Mouse (Mus musculus) erythroblast, adult 5-6 weeks (primary cell): ENCODE measurements around the gene Fktn. TPM values are rescaled to one million over a fixed set of nuclear protein-coding genes. Genes with fewer than 3 reads are reported as not detected.
"Not testable (repeated sequence)": the region's sequence is repeated elsewhere in the genome, so short reads cannot be mapped to it uniquely, and the experiment has no call there.

ENCODE experiments used
- ATAC-seq: replicated peaks from 2 replicates; pipeline ENCODE4 v1.8.0; 2016; ENCODE audit warnings: moderate number of reproducible peaks, mild to moderate bottlenecking, moderate TSS enrichment, inconsistent platforms; ENCODE audit not compliant: poor library complexity, low FRiP score, severe bottlenecking
- total RNA-seq, 2 experiments: library from RNA; stranded (forward) in 1 of 2; stranded (reverse) in 1 of 2; fragments of 150-400 nt in 1 of 2; fragments of 200-764, 138-1000 nt in 1 of 2; gene quantifications; 2 replicates each; pipeline versions ENCODE4 v1.2.3 to v1.2.4; 2015 to 2017; ENCODE audit warnings: low replicate concordance in 2 of 2

Fktn gene
- total RNA-seq (2015; ENCODE audit: low replicate concordance) (0.21 and 2.9 TPM in 2 replicates), total RNA-seq (2017; ENCODE audit: low replicate concordance) (0.85 and 1.8 TPM in 2 replicates)

DNA sequence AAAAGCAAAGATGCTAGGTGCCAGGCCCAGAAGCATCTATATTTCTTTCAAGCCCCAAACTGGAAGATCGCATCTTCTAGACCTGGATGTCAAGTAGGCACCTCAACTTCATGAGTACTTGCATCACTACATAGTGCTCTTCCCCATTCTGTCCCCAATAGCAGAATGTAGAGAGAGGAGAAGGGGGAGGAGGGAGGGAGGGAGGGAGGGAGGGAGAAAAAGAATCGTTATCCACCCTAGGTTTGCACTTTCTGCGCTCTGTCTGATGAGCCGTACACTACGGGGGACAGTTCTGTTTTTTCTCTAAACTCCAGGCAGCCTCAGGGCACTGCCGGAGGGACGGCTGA lies at the start of gene Fktn:
Gene Fktn, plus strand, starts transcription at position 295 of the 347 bp plus-strand sequence.
- ATAC-seq = no peak

DNA sequence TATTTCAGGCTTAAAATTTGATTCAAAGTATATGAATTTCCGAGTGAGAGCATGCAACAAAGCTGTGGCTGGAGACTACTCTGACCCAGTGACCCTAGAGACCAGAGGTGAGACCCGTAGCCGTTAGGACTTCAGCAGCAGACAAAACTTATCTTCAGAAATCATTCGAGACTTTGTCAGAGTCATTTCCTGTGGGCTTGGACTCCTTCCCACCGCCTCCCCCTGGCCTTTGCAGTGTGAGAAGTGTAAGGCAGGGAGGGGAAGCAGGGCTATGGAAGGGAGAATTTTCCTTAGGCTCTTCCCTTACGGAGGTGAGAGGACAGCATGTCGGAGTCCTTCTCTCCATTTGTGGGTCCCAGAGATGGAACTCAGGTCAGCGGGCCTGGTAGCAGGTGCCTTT lies 31.7 kb upstream of the Fktn start:
- ATAC-seq = no peak

DNA sequence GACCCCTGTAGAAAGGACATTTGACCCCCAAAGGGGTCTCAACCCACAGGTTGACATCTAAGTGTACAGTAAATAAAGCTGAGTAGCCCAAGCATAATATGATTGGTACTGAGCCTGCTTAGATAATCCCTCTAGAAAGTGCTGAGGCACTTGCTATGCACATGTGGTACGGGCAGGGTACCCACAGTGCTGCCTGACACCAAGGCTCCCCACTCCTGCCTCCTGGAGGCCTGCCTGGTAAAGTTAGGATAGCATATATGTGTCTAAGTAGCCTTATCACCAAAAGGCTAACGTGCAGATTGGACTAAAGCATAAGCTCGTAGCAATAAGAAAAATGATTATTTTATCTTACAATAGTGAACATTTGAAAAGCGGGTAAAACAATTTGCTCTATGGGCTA lies 24.8 kb upstream of the Fktn start:
- ATAC-seq = no peak

DNA sequence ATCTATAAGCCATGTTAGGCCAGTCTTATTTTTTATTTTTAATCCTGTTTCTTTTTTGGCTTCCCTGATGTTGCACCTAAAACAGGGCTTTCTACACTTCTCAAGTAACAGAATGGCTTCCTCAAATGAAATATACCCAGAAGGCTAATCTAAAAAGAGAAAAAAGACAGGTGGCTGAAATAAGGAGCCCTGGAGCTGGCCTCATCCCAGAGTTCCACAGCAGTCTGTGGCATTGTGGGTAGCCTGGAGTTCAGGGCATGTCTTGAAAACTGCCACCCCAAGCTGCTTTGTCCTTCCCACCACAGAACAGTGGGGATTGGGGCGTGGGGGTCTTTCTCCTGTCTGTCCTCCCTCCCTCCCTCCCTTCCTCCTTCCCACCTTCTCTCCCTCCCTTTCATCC lies 22.4 kb upstream of the Fktn start:
- no peak for ATAC-seq

DNA sequence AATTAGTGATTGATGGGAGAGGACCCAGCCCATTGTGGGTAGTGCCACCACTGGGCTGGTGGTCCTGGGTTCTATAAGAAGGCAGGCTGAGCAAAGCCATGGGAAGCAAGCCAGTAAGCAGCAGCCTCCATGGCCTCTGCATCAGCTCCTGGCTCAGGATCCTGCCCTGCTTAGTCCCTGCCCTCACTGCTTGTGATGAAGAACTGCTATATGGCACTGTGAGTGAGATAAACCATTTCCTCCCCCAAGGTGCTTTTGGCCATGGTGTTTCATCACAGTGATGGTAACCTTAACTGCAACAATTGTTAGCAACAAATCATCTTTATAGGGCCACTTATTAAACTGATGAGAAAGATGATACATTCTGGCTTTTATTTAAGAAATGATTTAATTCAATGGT lies 4.6 kb upstream of the Fktn start:
- not testable (repeated sequence) for ATAC-seq

DNA sequence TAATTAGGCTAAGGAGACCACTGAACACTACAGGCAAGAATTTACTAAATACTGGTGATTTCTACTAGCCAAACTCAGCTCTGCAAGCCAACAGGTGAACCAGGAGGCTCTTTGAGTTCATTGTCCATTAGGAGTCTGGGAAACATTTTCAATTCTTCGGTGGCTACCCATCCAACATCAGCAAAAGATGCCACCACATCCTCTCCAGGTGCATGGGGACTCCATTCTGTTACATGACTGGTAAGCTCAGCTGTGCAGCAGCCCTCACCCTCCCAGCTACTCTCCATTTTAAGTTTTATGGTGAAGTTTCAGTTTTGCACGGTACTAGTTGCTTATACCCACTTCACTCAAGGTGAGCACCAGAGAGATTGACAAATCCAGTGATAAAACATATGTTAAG lies 3.8 kb upstream of the Fktn start:
- ATAC-seq = no peak

DNA sequence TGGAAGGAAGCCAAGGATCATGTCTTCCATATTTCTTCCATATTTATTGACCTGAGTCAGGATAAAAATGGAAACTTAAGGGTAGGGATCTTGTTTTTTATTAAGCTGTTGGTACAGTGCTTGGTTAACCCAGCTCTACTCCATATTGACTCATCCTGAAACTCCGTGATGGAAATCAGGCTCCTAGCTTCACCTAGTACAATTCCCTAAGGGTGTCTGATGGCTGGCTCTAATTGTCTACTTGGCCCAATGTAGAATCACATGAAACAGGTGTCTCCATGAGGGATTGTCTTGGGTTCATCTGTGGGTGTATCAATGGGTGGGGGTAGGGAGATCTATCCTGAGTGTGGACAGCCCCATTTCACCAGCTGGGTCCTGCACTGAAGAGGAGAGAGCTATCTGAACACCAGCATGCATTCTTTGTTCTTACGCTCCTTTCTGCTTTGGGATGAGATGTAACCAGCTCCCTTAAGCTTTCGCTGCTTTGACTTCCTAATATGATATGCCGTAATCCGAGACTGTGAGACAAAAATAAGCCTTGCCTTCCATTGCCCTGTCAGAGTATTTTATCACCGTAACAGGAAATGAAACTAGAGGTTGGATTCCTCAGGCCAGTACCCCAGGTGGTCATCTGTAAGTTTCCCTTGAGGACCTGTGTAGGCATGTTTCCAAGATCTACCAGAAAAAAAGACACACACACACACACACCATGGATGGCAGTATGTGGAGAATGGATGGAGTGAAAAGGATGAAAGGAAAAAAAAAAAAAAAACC lies 3.1 kb upstream of the Fktn start:
- no peak for ATAC-seq

DNA sequence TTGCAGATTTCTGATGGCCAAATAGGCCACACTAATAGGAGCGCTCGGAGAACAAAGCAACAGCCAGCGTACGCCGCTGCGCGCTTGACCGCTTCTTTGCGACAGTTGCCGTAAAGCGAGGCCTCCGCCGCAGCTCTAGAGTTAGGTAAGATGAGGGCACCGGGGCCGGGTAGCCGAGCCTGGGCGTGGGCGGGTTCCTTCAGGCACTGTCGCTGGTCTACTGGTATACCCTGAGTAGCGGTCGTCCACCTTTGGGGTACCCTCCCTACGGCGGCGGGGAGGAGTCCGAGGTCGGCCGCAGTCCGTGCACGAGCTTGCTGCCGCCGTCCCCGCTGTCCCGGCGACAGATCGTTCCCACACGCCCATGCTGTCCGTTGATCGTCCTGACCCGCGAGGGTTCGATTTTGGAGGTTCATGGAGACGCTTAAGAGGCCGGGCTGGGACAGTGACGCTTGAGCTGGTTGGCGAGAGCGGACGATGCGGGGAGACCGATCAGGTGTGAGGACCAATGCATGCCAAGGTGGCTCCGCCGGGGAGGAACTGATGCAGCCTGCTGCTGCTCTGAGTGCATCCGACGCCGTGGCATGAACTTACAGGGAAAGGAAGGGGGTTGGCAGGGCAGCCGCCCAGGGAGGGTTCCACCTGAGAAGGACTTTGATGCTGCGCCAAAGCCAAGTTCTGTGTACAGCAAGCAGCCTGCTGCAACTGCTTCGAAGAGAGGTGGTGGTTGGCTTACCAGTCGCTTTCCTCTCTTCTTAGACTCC lies 435 bp downstream of the Fktn start:
- peak; percentile 87 for ATAC-seq

DNA sequence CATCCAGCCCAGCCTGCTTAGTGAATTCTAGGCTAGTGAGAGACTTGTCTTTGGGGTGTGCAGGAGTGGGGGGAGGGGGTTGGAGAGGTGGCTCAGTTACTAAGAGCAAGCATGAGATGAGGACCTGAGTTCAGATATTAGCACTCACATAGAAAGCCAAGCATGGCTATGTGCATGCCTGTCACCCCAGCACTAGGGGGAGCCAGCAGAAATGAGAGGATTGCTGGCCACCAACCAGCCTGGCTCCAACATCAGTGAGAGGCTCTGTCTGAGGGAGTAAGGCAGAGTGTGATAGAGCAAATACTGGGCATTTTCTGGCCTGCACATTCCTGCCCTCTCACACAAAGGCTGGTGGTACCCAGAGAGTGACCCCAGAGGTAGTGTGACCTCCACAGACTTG lies 2.2 kb downstream of the Fktn start:
- ATAC-seq = no peak

DNA sequence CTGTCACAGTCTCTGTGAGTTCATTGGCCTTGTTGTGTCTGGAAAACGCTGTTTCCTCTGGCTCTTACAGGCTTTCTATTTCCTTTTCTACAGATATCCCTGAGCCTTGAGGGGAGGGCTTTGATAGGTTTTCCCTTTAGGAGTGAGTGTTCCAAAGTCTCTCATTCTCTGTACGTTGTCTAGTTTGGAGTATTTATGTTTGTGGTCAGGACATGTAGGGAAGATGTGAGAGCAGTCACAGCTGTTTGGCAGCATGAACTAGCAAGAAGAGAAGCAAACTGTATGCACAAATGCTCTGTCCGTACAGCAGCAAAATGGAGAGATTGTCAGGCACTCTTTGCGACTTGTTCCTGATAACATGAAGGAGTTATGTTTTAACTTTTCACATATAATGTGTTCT lies 3.7 kb downstream of the Fktn start:
- no peak for ATAC-seq

DNA sequence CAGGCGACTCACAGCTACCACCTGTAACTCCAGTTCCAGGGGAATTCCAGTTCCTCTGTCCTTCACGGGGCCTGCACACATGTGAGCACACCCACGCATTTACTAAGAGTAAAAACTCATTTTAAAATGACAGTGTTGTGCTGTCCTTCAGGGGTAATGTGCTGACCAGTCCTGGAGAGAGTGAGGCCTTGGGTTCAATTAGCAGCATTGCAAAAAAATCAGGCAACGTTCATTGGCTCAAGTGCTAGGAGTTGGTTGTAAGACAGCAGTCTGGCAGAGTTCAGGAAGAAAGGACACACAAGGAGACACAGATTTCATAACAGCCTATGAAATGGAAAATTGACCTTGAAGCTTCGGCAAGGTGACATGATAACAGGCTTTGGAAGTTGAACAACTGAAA lies 4.5 kb downstream of the Fktn start:
- ATAC-seq = no peak

DNA sequence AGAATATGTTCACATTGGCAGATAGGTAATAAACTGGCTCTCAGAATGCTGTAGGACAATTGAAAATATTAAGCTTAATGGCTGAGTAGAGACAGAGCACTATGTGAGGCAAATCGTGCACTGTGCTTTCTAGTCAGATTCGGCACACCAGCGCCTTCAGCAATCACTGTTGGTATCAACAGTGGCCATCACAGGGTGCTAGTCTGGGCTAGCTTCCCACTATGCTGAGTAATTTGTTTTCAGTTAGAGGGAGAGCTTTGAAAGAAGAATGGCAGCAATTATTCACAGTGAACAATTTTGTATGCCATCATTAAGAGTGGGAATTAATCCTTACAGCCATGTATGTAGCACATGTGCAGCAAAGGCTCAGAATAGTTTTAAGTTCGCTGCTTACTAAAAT lies 8.7 kb downstream of the Fktn start:
- ATAC-seq = no peak

DNA sequence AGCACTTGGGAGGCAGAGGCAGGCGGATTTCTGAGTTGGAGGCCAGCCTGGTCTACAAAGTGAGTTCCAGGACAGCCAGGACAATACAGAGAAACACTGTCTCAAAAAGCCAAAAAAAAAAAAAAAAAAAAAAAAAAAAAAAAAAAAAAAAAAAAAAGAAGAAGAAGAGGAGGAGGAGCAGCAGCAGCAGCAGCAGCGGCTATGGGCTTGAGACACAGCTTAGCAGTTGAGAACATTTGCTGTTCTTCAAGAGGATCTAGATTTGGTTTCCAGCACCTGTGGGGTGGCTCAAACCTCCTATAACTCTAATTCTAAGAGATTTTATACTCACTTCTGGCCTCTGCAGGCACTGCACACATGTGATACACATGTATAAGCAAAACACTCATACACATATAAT lies 12.3 kb downstream of the Fktn start:
- not testable (repeated sequence) for ATAC-seq

DNA sequence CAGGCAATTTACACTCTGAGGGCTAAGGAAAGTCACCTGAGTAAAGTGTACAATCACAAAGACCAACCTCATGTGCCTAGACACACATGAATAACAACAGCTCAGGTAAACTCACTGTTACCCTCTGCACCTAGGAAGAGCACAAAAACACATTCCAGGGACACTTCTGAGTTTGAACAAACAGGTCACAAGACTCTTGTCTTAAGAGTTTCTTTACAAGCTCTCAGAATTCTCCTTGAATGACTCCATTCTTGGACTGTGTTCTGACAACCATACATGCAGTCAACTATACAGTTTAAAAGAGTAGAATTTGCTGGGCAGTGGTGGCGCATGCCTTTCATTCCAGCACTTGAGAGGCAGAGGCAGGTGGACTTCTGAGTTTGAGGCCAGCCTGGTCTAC lies 14.3 kb downstream of the Fktn start:
- no peak for ATAC-seq

DNA sequence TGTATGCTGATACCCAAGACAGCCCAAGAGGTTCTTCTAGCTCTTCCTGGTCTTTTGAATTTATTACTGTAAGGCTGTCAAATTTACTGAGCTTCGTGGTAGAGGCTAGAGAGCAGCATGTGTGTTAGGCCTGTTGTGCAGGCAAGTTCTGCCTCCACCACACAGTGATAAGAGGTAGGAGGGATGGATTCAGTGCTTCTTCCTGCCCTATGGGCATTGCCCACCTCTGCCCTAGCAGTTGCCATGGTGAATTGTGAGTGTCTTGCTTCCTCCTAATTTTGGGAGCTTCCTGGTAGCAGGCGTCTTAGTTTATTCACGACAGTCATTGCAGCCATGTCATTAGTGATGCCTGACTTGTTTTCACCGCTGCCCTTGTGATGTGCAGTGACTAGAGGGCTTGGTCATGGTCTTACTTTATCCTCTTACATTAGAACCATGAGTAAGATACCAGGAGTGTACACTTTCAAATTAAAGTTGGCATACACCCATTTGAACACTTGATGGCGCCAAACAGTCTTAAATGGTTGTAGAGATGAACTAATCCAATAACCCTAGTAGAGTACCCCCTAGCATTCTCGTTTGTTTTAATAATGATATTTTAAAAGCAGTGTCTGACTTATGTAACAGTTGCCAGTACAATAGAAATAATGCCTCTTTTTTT lies 25.3 kb downstream of the Fktn start:
- no peak for ATAC-seq

DNA sequence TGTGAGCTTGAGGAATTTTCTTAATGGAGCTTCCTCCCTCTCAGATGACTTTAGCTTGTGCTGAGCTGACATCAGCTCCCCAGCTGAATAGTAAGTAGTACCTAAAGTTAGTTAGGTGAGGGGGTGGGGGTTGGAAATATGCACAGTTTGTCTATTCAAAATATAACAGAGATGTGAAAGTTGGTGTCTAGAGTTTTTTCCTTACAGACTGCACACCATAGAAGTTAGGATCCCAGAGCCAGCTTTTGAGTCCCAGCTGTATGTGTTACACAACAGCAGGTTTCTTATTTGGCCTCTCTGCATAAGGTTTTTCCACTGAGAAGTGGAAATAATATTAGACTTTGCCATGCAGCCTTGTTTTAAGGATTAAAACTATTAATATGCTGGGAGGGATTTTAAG lies 36.0 kb downstream of the Fktn start:
- ATAC-seq = no peak

DNA sequence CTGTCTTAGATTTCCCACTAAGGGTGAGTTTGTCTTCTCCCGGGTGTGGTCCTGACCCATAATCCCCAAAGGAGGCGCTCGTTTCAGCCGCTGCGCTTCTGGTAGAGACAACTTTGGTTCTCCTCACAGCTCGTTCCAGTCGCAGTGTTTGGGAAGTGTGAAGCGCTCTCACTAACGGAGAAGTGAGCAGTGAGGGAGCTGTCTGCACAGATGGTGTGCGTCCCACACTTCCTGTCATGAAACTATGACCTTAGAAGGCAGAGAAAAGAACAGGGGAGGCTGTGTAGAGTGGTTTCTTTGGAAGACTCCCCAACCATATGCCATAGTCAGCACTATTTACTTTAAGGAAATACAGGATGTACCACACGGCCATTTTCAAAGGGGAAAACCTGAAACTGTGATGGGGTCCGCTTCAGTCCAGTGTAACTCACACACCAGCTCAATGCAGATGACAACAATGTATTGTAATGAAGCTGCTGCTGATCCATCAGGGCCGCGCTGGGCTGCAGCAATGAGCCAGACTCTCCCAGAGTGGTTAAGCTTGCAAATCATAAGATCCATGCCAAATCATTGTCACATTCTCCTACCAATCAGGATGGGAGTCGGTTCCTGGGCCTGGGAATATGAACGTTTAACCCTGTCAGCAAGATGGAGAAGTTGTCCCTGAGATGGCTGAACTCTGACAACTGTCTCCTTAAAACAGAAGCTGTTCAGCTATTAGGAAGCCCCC lies 36.8 kb downstream of the Fktn start:
- no peak for ATAC-seq

DNA sequence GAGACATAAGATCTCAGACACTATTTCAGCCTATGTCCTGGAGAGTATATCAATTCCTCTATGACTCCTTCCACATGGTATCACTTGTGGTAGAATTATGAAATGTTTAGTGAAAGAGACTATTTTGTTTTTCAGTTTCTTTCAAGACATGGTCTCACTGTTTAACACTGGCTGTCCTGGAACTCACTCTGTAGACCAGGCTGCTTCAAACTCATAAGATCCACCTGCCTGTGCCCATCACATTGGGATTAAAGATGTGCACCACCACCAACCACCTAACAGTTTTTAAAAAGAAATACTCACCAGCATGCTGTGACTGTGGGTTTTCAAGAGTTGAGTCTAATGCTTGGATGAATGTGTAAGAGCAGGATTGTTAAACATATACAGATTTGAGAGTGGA lies 43.2 kb downstream of the Fktn start:
- ATAC-seq = no peak

DNA sequence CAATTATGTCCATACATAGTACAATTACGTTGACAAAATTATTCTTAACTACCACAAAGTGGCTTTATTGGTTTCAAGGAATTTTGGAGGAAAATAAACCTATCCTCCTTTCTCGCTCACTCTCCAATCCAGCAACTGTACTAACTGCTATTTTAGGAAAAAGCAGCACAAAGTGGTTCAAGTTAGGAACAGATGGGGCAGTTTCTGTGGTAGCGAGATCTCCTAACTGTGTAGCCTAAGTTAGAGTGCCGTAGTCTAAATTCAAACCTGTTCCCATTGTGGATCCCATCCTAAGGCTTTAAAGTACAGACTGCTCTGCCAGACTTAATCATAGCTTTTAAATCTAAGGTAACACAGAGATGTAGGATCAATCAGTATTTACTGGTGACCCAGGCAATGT lies 45.0 kb downstream of the Fktn start:
- ATAC-seq = no peak

DNA sequence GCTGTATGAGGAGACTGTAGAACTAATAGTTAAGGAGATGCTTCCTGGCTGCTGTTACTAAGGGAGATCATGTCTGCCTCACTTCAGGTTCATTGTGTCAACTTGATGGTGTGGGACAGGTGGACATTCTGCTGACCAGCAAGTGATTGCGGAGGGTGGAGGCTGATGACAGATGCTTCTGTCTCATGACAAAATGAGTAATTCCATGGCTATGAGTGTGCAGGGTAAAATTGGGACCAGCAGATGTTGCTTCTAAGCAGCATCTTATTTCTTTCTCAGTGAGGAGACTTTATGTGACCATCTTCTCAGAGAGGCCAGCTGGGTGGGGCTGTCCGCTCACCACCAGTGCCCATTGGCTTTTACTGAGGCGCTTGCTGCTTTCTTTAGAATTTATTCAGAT lies 45.9 kb downstream of the Fktn start:
- ATAC-seq = no peak
